Mouse (Mus musculus): ENCODE data around the gene Zfp628. TPM values are rescaled to one million over a fixed set of nuclear protein-coding genes. Genes with fewer than 3 reads are reported as not detected.

Gene Zfp628
- 36.3 to 42.6 TPM (median 37.9 TPM) in 4 replicates for total RNA-seq (2023)

DNA sequence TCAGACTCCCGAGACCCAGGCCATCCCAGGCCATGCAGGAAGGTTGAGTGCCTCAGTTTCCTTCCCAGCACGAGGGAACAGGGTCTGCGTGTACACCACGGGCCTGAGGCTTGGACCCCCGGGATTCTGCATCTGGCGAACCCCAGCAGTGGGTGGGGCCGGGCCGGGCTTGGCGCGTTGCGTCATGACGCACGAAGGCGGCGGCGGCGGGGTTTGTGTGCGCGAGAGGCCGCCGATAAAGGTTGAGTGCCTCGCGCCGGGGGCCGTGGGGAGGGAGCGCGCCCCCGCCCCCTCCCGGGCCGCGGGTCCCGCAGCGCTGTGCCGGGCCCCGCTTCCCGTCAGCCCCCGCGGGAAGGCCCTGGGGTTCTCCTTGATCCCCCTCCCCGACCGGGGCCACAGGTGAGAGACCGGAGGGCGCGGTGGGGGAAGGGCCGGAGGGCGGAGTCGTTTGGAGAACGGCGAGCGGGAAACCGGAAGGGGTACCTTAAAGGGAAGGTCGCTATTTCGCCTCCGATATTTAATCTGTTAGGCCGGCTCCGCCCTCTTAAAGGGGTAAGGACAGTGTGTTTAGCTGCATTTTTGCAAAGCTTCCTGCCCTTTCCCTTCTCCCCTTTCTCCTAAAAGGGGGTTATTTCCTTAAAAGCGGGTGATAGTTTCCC, at the start of gene Zfp628:
Gene Zfp628, plus strand, starts transcription at position 211 of the 659 bp plus-strand sequence.

DNA sequence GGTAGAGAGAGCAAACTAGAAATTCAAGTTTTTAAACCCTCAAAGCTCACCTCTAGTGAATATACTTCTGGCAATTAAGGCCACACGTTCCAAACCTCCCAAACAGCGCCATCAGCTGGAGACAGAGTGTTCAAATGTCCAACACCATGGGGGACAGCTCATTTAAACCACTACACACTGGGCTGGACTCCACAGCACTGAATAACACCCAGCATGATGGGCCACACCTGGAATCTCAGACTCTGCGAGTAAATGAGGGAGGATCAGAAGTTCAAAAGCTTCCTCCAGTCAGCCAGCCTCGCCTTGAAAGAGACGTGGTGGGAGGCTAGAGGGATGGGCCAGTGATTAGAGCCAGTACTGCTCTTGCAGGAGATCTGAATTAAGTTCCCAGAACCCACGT, 44.9 kb upstream of the Zfp628 start, which contains the start of gene Isoc2b:
Gene Isoc2b, minus strand, starts transcription at position 126 of the 400 bp plus-strand sequence.

DNA sequence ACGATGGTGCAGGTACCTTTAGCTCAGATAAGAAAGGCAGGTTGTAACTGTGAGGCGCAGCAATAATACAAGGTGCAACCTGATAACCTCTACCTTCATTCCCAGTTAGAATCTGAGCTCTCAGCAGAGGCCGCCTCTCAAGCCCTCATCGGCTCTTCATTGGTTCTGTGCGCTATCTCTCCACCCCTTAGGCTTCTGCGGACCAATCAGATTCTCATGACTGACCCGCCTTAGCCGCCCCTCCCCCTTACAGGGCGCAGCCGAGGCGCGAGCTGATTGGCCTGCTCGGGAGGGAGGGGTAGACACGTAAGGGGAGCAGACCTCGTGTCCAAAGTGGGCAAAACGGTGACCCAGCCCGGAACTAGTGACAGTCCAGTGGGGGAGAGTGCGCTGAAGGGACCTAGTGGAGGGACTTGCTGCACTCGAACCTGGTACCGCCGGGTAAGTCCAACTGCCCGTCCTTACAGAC, 38.2 kb upstream of the Zfp628 start, which contains the start of gene Isoc2a:
Gene Isoc2a, plus strand, starts transcription at position 401 of the 469 bp plus-strand sequence.

DNA sequence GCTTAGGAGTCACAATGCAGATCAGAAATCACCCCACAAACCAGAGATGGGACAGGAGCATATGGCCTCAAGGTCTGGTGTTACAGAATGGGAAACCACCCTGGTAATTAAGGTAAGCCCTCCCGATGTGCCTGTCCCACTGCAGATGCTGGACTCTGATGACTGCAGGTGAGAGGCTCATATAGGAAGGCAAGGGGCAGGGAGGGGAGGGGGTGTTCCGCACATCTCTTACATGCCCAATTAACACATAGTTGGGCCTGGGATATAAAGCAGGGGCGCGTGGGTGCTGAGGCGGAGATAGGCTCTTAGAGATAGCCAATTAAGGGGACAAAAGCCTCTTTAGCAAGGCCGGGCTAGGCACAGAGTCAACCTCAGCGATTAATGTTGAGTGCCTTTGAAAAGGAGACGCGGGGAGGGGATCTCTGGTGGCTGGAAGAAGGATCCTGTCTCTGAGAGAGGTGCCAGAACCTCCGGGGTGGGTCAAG, 8.5 kb upstream of the Zfp628 start, which contains the start of gene Gm36210:
Gene Gm36210, minus strand, starts transcription at position 51 of the 485 bp plus-strand sequence.

DNA sequence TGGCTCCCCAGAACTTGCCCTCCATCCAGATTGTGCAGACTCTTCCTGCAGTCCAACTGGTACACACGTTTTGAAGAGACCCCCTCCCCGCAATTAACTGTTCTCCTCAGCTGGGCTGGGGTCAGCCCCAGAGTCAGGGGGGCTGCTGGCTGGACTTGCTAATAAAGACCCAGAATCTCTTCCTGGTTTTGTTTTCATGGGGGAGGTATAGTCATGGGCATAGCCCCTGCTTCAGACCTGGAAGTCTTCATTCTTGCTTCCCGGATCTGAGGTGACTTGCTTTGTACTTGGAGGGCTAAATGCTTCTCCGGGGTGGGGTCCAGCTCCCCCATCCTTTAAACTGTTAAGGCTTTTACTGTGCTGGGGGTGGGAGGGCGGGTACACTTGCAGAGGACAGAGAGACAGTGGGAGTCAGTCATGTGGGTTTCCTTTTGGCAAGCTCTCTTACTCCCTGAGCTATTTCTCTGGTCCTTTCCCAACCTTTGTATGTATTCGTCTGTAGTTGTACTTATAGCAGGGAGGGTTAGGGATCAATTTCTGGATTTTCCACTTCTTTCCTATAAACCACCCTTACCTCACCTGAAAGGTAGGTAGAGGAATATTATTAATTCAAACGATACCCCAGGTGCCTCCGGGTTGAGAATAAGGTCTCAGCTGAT, 6.9 kb downstream of the Zfp628 start, which contains the start of gene Nat14:
Gene Nat14, plus strand, starts transcription at position 205 of the 659 bp plus-strand sequence.

DNA sequence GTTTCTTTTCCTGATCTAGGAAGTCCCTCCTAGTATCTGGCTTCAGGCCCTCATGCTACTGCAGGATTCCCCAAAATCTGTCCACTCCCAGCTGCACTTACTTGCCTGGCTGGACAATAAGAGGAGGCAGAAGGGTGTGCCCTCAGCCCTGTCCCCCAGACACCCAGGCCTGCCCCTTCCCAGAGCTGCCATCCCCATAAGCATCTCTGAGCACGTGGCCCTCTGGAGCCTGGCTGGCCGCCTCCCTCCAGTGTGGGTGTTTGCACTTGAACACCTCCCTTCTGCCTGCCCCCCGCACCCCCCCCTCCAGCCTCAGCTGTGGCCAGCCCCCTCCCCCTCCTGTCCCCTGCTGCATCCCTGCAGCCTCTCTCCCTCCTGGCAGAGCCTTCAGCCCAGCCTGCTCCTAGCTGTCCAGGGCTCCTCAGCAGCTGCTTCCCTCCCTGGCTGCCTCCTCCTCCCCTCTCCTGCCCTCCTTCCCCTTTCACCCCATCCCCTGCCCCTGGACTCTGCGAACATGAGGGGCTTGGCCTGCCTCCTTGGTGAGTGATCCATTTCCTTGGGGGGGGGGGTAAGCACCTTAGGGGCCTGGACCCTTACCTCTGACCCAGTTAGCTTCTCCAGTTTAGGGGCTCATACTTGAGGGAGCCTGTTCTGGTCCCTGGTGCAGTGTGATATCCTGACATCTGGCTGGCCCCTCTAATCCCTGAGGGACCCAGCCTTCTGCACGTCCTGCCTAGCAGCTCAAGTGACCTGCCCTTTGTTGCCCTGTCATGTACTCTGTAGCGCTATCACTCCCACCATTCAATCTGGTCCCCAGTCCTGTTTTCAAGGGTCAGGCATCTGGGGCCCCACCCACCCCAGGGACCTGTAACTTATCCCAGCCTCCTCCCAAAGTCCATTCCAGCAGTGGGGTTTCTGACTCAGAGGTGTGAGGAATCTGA, 10.7 kb downstream of the Zfp628 start, which contains the start of gene Ssc5d:
Gene Ssc5d, plus strand, starts transcription at position 345 of the 941 bp plus-strand sequence.

DNA sequence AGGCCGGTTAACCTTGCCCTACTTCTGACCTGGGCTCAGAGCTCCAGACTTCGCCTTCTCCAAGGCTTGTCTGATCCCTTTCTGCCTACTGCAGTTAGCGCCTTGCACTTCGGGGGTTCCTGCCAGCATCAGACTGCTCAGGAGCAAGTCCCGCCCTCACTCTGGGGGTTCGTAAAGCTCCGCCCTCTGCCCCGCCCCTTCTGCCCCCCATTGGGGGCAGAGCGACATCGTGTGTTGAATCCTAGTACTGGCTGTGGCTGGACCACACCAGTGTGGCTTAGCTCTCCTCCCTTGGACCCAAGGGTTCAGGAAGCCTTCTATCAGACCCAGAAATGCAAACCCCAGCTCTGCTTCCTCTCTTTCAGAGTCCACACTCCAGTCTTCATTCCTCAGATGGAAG, 49.3 kb downstream of the Zfp628 start, which contains the start of gene Sbk2:
Gene Sbk2, minus strand, starts transcription at position 135 of the 400 bp plus-strand sequence.

DNA sequence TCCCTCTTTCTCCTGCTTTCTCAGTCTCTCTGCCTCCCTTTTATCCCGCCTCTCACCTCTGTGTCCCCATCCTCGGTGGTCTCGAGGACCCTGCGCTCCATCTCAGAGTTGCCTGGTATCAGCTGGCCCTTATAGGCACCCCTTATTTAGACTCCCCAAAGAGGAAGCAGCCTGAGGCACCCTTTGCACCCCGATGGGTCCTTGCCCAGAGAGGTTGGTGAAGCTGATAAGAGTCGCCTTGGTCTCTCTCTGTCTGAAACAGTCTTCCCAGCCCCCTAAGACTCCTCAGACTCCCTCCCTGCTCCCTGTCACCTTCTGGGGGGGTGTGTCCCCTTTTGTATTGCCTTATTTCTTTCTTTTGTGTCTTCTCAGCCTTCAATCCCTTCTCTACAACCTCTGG, 56.1 kb downstream of the Zfp628 start, which contains the start of gene Sbk3:
Gene Sbk3, minus strand, starts transcription at position 101 of the 400 bp plus-strand sequence.

Other genes with a start within 250 kb of the Zfp628 start
- 73.6 to 82.3 TPM (median 79.6 TPM) in 4 replicates for gene Hspbp1, start 230.1 kb upstream of the Zfp628 start, total RNA-seq (2023)
- gene Brsk1, start 224.6 kb upstream of the Zfp628 start, total RNA-seq (2023) = not detected in 4 replicates
- gene Tmem150b, start 190.0 kb upstream of the Zfp628 start, total RNA-seq (2023) = 1.5 to 4.0 TPM (median 3.0 TPM) in 4 replicates
- gene Kmt5c, start 175.1 kb upstream of the Zfp628 start, total RNA-seq (2023) = 87.1 to 92.8 TPM (median 91.8 TPM) in 4 replicates
- 1.3 to 5.4 TPM (median 4.0 TPM) in 4 replicates for gene Cox6b2, start 162.1 kb upstream of the Zfp628 start, total RNA-seq (2023)
- gene Fam71e2, start 143.9 kb upstream of the Zfp628 start, total RNA-seq (2023) = not detected in 4 replicates
- not detected in 4 replicates for gene Il11, start 132.4 kb upstream of the Zfp628 start, total RNA-seq (2023)
- gene Tmem190, start 132.3 kb upstream of the Zfp628 start, total RNA-seq (2023) = not detected in 4 replicates
- gene Tmem238, start 125.6 kb upstream of the Zfp628 start, total RNA-seq (2023) = 1.8 to 2.7 TPM (median 2.4 TPM) in 4 replicates
- 1,788 to 1,881 TPM (median 1,825 TPM) in 4 replicates for gene Rpl28, start 122.3 kb upstream of the Zfp628 start, total RNA-seq (2023)
- gene Ube2s, start 102.6 kb upstream of the Zfp628 start, total RNA-seq (2023) = 157 to 176 TPM (median 162 TPM) in 4 replicates
- 0.49 to 2.8 TPM (median 1.1 TPM) in 4 replicates for gene Shisa7, start 70.5 kb upstream of the Zfp628 start, total RNA-seq (2023)
- 4.3 to 9.7 TPM (median 6.8 TPM) in 4 replicates for gene Isoc2b, start 45.0 kb upstream of the Zfp628 start, total RNA-seq (2023)
- gene Isoc2a, start 38.1 kb upstream of the Zfp628 start, total RNA-seq (2023) = 9.9 to 14.2 TPM (median 11.8 TPM) in 4 replicates
- not detected in 4 replicates for gene Gm36210, start 8.7 kb upstream of the Zfp628 start, total RNA-seq (2023)
- gene Nat14, start 6.8 kb downstream of the Zfp628 start, total RNA-seq (2023) = 9.0 to 12.9 TPM (median 10.2 TPM) in 4 replicates
- 0.21 to 0.63 TPM (median 0.42 TPM) in 4 replicates for gene Ssc5d, start 10.6 kb downstream of the Zfp628 start, total RNA-seq (2023)
- gene Sbk2, start 49.2 kb downstream of the Zfp628 start, total RNA-seq (2023) = 0.51 to 1.9 TPM (median 0.61 TPM) in 3 of 4 replicates, not detected in the other
- gene Sbk3, start 56.0 kb downstream of the Zfp628 start, total RNA-seq (2023) = not detected in 4 replicates
- gene Zfp579, start 80.9 kb downstream of the Zfp628 start, total RNA-seq (2023) = 15.7 to 19.2 TPM (median 16.5 TPM) in 4 replicates
- 7.0 to 8.3 TPM (median 7.6 TPM) in 4 replicates for gene Zfp524, start 99.2 kb downstream of the Zfp628 start, total RNA-seq (2023)
- gene Fiz1, start 99.5 kb downstream of the Zfp628 start, total RNA-seq (2023) = 58.3 to 66.2 TPM (median 62.1 TPM) in 4 replicates
- not detected in 4 replicates for gene Gm44973, start 100.3 kb downstream of the Zfp628 start, total RNA-seq (2023)
- 48.6 to 50.4 TPM (median 49.4 TPM) in 4 replicates for gene Zfp865, start 105.2 kb downstream of the Zfp628 start, total RNA-seq (2023)
- gene Ccdc106, start 105.3 kb downstream of the Zfp628 start, total RNA-seq (2023) = not detected in 4 replicates
- gene 4632433K11Rik, start 118.9 kb downstream of the Zfp628 start, total RNA-seq (2023) = not detected in 4 replicates
- gene Zfp784, start 123.2 kb downstream of the Zfp628 start, total RNA-seq (2023) = 7.6 to 8.5 TPM (median 8.3 TPM) in 4 replicates
- gene Zfp580, start 136.3 kb downstream of the Zfp628 start, total RNA-seq (2023) = 2.5 to 3.6 TPM (median 3.3 TPM) in 4 replicates
- gene U2af2, start 146.9 kb downstream of the Zfp628 start, total RNA-seq (2023) = 540 to 584 TPM (median 566 TPM) in 4 replicates
- 197 to 224 TPM (median 210 TPM) in 4 replicates for gene Epn1, start 165.0 kb downstream of the Zfp628 start, total RNA-seq (2023)
- not detected in 4 replicates for gene Rfpl4, start 201.7 kb downstream of the Zfp628 start, total RNA-seq (2023)
- gene Rasl2-9, start 210.7 kb downstream of the Zfp628 start, total RNA-seq (2023) = 0.56 to 1.6 TPM (median 1.2 TPM) in 3 of 4 replicates, not detected in the other
- gene Vmn1r55, start 234.5 kb downstream of the Zfp628 start, total RNA-seq (2023) = not detected in 4 replicates

All from B cell, adult 62 days (primary cell).